Mouse (Mus musculus): ENCODE measurements at regions not wholly inside any gene's neighbourhood (a gene's known extent, or its start where the extent isn't known, plus 50 kb on each side); places are given as distances from the start of the nearest gene placed in this dataset.

GRCm38 (mm10) chr14:8867641-8868040 is 201.6 kb upstream of the 4930452B06Rik start:
- no peak for DNase-seq

GRCm38 (mm10) chr14:8851572-8851971 is 185.5 kb upstream of the 4930452B06Rik start:
- no peak for DNase-seq

GRCm38 (mm10) chr14:8850208-8850607 is 184.2 kb upstream of the 4930452B06Rik start:
- DNase-seq = no peak

GRCm38 (mm10) chr14:8833516-8833915 is 167.5 kb upstream of the 4930452B06Rik start:
- no peak for DNase-seq

- peak; percentile 1 to 22 for DNase-seq
Observed at GRCm38 (mm10) chr14:8800217-8800616, 134.2 kb upstream of the 4930452B06Rik start.

- no peak for DNase-seq
Observed at GRCm38 (mm10) chr14:8789348-8789747, 123.3 kb upstream of the 4930452B06Rik start.

GRCm38 (mm10) chr14:8760541-8760940 is 94.5 kb upstream of the 4930452B06Rik start:
- no peak for DNase-seq

GRCm38 (mm10) chr14:8736831-8737230 is 70.8 kb upstream of the 4930452B06Rik start:
- DNase-seq = no peak

GRCm38 (mm10) chr14:8733261-8733660 is 67.2 kb upstream of the 4930452B06Rik start:
- DNase-seq = no peak

- DNase-seq = no peak
Observed at GRCm38 (mm10) chr14:8727364-8727763, 61.3 kb upstream of the 4930452B06Rik start.

All from thymus, adult 18-20 months (tissue).